Mouse (Mus musculus): ENCODE measurements at regions not wholly inside any gene's neighbourhood (a gene's known extent, or its start where the extent isn't known, plus 50 kb on each side); places are given as distances from the start of the nearest gene placed in this dataset.

GRCm38 (mm10) chr7:128885551-128885950 is 140.8 kb downstream of the Sec23ip start:
- no peak for TF ChIP-seq CTCF (IDR thresholded peaks at IDR 0.05; ENCODE audit: borderline replicate concordance, insufficient read depth, low read length)
- TF ChIP-seq POLR2A (IDR thresholded peaks at IDR 0.05; ENCODE audit: low read depth, low read length): no peak
